In the genomic region with DNA sequence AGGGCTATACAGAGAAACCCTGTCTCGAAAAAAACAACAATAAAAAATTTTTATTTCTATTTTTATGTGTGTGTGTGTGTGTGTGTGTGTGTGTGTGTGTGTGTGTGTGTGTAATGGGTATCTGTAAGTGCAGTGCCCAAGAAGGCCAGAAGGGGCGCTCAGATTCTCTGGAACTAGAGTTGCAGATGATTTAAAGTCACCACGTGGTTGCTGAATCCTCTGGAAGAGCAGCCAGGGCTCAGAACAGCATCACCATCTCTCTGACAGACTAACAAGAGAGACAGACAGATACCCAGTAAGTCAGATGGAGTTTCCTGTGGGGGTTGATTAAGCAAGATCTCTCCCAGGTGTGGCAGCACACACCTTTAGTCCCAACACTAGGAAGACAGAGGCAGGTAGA, we compare ENCODE assay signal across 1 mouse cellular context.
TF ChIP-seq lines count a peak whose summit lies in the region.

No protein-coding gene starts in this region.

TF ChIP-seq in MEL, 35 proteins besides CTCF, POLR2A, EP300 and RAD21 (continued from another document):
- TF ChIP-seq TCF12 (IDR thresholded peaks at IDR 0.05; ENCODE audit: low read depth, low read length): no peak
- TF ChIP-seq KAT2A (conservative IDR thresholded peaks at IDR 0.05; ENCODE audit: low read depth, low read length): no peak
- TF ChIP-seq NELFE (IDR thresholded peaks at IDR 0.05; ENCODE audit: low read depth, low read length): no peak
- no peak for TF ChIP-seq ELF1 (IDR thresholded peaks at IDR 0.05; ENCODE audit: low read depth, low read length)
- no peak for TF ChIP-seq MXI1 (IDR thresholded peaks at IDR 0.05; ENCODE audit: low read depth, low read length)
